Mouse (Mus musculus): ENCODE measurements at regions not wholly inside any gene's neighbourhood (a gene's known extent, or its start where the extent isn't known, plus 50 kb on each side); places are given as distances from the start of the nearest gene placed in this dataset.

- H3K4me1 ChIP-seq (replicated peaks; ENCODE audit: low read depth, low read length), result no peaks in the 10 kb centered on the region
- no peak for TF ChIP-seq CTCF (conservative IDR thresholded peaks at IDR 0.05; ENCODE audit: low read length)
- no peak for TF ChIP-seq NANOG (IDR thresholded peaks at IDR 0.05; ENCODE audit: borderline replicate concordance, low read length)
- peaks cover 12% of the 10 kb centered on the region for H3K27me3 ChIP-seq (ENCODE audit: insufficient read depth, low read length)
- H3K9me3 ChIP-seq (ENCODE audit: low read length), result 0 out of 2 replicates have a peak, but pooled peaks cover 6% of the 10 kb centered on the region
- H3K36me3 ChIP-seq (ENCODE audit: insufficient read depth, low read length), result no peaks in the 10 kb centered on the region
- H3K4me3 ChIP-seq (replicated peaks; ENCODE audit: low read length), result no peak overlapping the region
These were observed 331.3 kb downstream of the Sox9 start for GRCm38 (mm10) chr11:113113220-113113817.

- TF ChIP-seq CTCF (conservative IDR thresholded peaks at IDR 0.05; ENCODE audit: low read length), result no peak
- no peak for TF ChIP-seq NANOG (IDR thresholded peaks at IDR 0.05; ENCODE audit: borderline replicate concordance, low read length)
- TF ChIP-seq POU5F1 (IDR thresholded peaks at IDR 0.05; ENCODE audit: borderline replicate concordance, low read length), result no peak
- Histone ChIP-seq H3K4me1 (replicated peaks; ENCODE audit: low read depth, low read length) (peaks cover 25% of the 10 kb centered on the region), H3K36me3 (ENCODE audit: insufficient read depth, low read length) (no peaks in the 10 kb centered on the region), H3K9me3 (ENCODE audit: low read length) (peaks cover 11% of the 10 kb centered on the region; the same call in 1 of the 2 replicates), H3K4me3 (replicated peaks; ENCODE audit: low read length) (no peak overlapping the region), H3K27me3 (ENCODE audit: insufficient read depth, low read length) (peaks cover 23% of the 10 kb centered on the region)
These were observed 335.3 kb downstream of the Sox9 start for GRCm38 (mm10) chr11:113117179-113117898.

DNA sequence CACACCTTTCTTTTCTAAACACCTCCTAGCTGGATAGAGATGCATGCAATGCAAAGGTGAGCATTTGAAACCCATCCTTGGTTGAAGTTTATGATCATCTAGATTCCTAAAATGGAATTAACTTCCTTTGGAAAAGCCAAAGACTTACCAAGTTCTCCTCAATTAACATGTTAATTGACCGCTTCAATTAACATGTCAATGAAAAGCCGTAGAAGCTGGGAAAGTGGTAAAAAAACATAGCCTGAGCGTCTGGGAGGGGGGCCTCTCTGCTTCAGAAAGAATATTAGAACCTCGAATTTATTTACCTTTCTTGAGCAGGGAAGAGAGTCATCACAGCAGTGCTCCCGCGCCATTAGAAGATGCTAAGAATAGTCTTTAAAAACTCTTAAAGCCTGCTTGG is 338.5 kb downstream of the Sox9 start:
- peak; percentile 11; the same call in 1 of the 2 replicates for TF ChIP-seq POU5F1 (IDR thresholded peaks at IDR 0.05; ENCODE audit: borderline replicate concordance, low read length)
- no peak for TF ChIP-seq NANOG (IDR thresholded peaks at IDR 0.05; ENCODE audit: borderline replicate concordance, low read length)
- TF ChIP-seq CTCF (conservative IDR thresholded peaks at IDR 0.05; ENCODE audit: low read length), result no peak
- peaks cover 31% of the 10 kb centered on the region for H3K4me1 ChIP-seq (replicated peaks; ENCODE audit: low read depth, low read length)
- no peak overlapping the region for H3K4me3 ChIP-seq (replicated peaks; ENCODE audit: low read length)
- H3K36me3 ChIP-seq (ENCODE audit: insufficient read depth, low read length), result no peaks in the 10 kb centered on the region
- peaks cover 14% of the 10 kb centered on the region; the same call in 1 of the 2 replicates for H3K9me3 ChIP-seq (ENCODE audit: low read length)
- peaks cover 26% of the 10 kb centered on the region for H3K27me3 ChIP-seq (ENCODE audit: insufficient read depth, low read length)

GRCm38 (mm10) chr11:113121307-113121706 is 339.3 kb downstream of the Sox9 start:
- peaks cover 14% of the 10 kb centered on the region; the same call in 1 of the 2 replicates for H3K9me3 ChIP-seq (ENCODE audit: low read length)
- no peak for TF ChIP-seq POU5F1 (IDR thresholded peaks at IDR 0.05; ENCODE audit: borderline replicate concordance, low read length)
- TF ChIP-seq CTCF (conservative IDR thresholded peaks at IDR 0.05; ENCODE audit: low read length), result no peak
- H3K4me3 ChIP-seq (replicated peaks; ENCODE audit: low read length), result peak overlapping the region; percentile 63
- peaks cover 38% of the 10 kb centered on the region for H3K4me1 ChIP-seq (replicated peaks; ENCODE audit: low read depth, low read length)
- peaks cover 24% of the 10 kb centered on the region for H3K27me3 ChIP-seq (ENCODE audit: insufficient read depth, low read length)
- no peaks in the 10 kb centered on the region for H3K36me3 ChIP-seq (ENCODE audit: insufficient read depth, low read length)

DNA sequence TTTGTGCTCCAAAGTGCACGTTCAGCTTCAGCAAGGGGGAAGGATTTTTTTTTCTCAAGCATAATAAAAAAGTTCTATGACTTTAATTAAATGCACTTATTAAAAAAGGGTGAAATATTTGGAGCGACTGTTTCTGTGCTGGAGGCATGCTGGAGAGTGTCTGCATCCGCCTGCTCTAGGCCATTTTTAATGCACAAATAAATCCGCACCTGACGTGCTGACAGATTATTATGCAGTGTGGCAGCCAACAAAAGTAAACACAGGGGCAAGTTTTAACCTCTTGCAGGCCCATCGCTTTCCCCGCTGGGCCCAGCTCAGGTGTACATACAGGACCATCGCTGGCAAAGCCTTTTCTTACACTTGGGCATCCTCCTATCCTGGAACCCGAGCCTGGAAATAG is 340.1 kb downstream of the Sox9 start:
- Histone ChIP-seq H3K4me1 (replicated peaks; ENCODE audit: low read depth, low read length) (peaks cover 42% of the 10 kb centered on the region), H3K4me3 (replicated peaks; ENCODE audit: low read length) (peak overlapping the region; percentile 63), H3K9me3 (ENCODE audit: low read length) (peaks cover 14% of the 10 kb centered on the region; the same call in 1 of the 2 replicates), H3K27me3 (ENCODE audit: insufficient read depth, low read length) (peaks cover 24% of the 10 kb centered on the region), H3K36me3 (ENCODE audit: insufficient read depth, low read length) (no peaks in the 10 kb centered on the region)
- no peak for TF ChIP-seq POU5F1 (IDR thresholded peaks at IDR 0.05; ENCODE audit: borderline replicate concordance, low read length)
- no peak for TF ChIP-seq CTCF (conservative IDR thresholded peaks at IDR 0.05; ENCODE audit: low read length)
- no peak for TF ChIP-seq NANOG (IDR thresholded peaks at IDR 0.05; ENCODE audit: borderline replicate concordance, low read length)

DNA sequence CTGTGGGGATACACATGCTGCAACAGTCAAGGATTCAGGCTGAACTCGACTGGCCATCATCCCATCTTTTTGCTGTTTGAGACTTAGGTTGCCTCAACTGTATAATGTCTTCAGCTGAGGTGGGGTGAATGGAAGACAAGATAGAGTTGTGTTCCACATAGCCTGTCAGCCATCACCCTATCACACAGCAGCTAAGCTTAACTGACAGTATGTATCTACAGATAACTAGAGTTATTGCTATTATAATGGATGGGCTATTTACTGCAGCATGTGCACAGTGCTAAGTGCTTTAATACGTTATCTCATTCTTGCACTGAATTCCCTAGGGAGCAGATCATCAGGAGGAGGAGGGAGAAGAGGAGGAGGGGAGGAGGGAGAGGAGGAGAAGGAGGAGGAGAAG is 340.9 kb downstream of the Sox9 start:
- peaks cover 14% of the 10 kb centered on the region; the same call in 1 of the 2 replicates for H3K9me3 ChIP-seq (ENCODE audit: low read length)
- no peak overlapping the region for H3K4me3 ChIP-seq (replicated peaks; ENCODE audit: low read length)
- no peaks in the 10 kb centered on the region for H3K36me3 ChIP-seq (ENCODE audit: insufficient read depth, low read length)
- TF ChIP-seq POU5F1 (IDR thresholded peaks at IDR 0.05; ENCODE audit: borderline replicate concordance, low read length), result no peak
- TF ChIP-seq CTCF (conservative IDR thresholded peaks at IDR 0.05; ENCODE audit: low read length), result no peak
- TF ChIP-seq NANOG (IDR thresholded peaks at IDR 0.05; ENCODE audit: borderline replicate concordance, low read length), result no peak
- H3K27me3 ChIP-seq (ENCODE audit: insufficient read depth, low read length), result peaks cover 24% of the 10 kb centered on the region
- peaks cover 42% of the 10 kb centered on the region for H3K4me1 ChIP-seq (replicated peaks; ENCODE audit: low read depth, low read length)

GRCm38 (mm10) chr11:113125832-113126231 is 343.8 kb downstream of the Sox9 start:
- TF ChIP-seq NANOG (IDR thresholded peaks at IDR 0.05; ENCODE audit: borderline replicate concordance, low read length) (no peak), POU5F1 (IDR thresholded peaks at IDR 0.05; ENCODE audit: borderline replicate concordance, low read length) (no peak), CTCF (conservative IDR thresholded peaks at IDR 0.05; ENCODE audit: low read length) (no peak)
- Histone ChIP-seq H3K9me3 (ENCODE audit: low read length) (peaks cover 3% of the 10 kb centered on the region; the same call in 1 of the 2 replicates), H3K27me3 (ENCODE audit: insufficient read depth, low read length) (peaks cover 32% of the 10 kb centered on the region), H3K4me1 (replicated peaks; ENCODE audit: low read depth, low read length) (peaks cover 35% of the 10 kb centered on the region), H3K36me3 (ENCODE audit: insufficient read depth, low read length) (no peaks in the 10 kb centered on the region), H3K4me3 (replicated peaks; ENCODE audit: low read length) (no peak overlapping the region)

- Histone ChIP-seq H3K36me3 (ENCODE audit: insufficient read depth, low read length) (no peaks in the 10 kb centered on the region), H3K4me3 (replicated peaks; ENCODE audit: low read length) (no peak overlapping the region), H3K9me3 (ENCODE audit: low read length) (peaks cover 3% of the 10 kb centered on the region; the same call in 1 of the 2 replicates), H3K27me3 (ENCODE audit: insufficient read depth, low read length) (peaks cover 8% of the 10 kb centered on the region), H3K4me1 (replicated peaks; ENCODE audit: low read depth, low read length) (peaks cover 23% of the 10 kb centered on the region)
- TF ChIP-seq POU5F1 (IDR thresholded peaks at IDR 0.05; ENCODE audit: borderline replicate concordance, low read length) (no peak), NANOG (IDR thresholded peaks at IDR 0.05; ENCODE audit: borderline replicate concordance, low read length) (no peak), CTCF (conservative IDR thresholded peaks at IDR 0.05; ENCODE audit: low read length) (no peak)
These were observed 347.2 kb downstream of the Sox9 start for GRCm38 (mm10) chr11:113129192-113129591.
